Mouse (Mus musculus) brain, adult 10 weeks (tissue): ENCODE results near the gene Olfr968. TPM values are rescaled to one million over a fixed set of nuclear protein-coding genes. Genes with fewer than 3 reads are reported as not detected.

Source experiments
- polyA plus RNA-seq: library from polyadenylated mRNA; stranded (reverse); fragments of 350-450 nt; fragmentation: Illumina TruSeq; extraction: RNeasy Lipid Tissue Mini Kit (QIAGEN cat#74804); gene quantifications from one replicate; pipeline ENCODE4 v1.2.3, GENCODE M21; 2015; ENCODE audit warnings: low read depth, low replicate concordance

Olfr968 gene
- polyA plus RNA-seq: not detected

GRCm38 (mm10) chr9:39783153-39783552 lies at the start of gene Olfr968:
Olfr968 (minus strand) TSS chr9:39783253.

GRCm38 (mm10) chr9:39808560-39808959 lies 25.5 kb upstream of the Olfr968 start, which contains the start of gene Olfr970:
Olfr970 (plus strand) TSS chr9:39808860.

GRCm38 (mm10) chr9:39790558-39790957 lies 7.5 kb upstream of the Olfr968 start, which contains the start of gene Olfr969:
Olfr969 (plus strand) TSS chr9:39790945.

GRCm38 (mm10) chr9:39745949-39746348 lies 37.1 kb downstream of the Olfr968 start, which contains the start of gene Olfr967:
Olfr967 (plus strand) TSS chr9:39746249.

GRCm38 (mm10) chr9:39730678-39731077 lies 52.4 kb downstream of the Olfr968 start, which contains the start of gene Olfr150:
Olfr150 (plus strand) TSS chr9:39730978.

Other genes with a start within 250 kb of the Olfr968 start
- gene Olfr958, start 229.2 kb downstream of the Olfr968 start, polyA plus RNA-seq: not detected
- not detected for gene Olfr959, start 207.7 kb downstream of the Olfr968 start, polyA plus RNA-seq
- 10.0 TPM for gene AW551984, start 178.8 kb downstream of the Olfr968 start, polyA plus RNA-seq
- not detected for gene Olfr148, start 172.6 kb downstream of the Olfr968 start, polyA plus RNA-seq
- gene Olfr960, start 161.9 kb downstream of the Olfr968 start, polyA plus RNA-seq: not detected
- gene Olfr961, start 138.2 kb downstream of the Olfr968 start, polyA plus RNA-seq: not detected
- gene Olfr963, start 116.0 kb downstream of the Olfr968 start, polyA plus RNA-seq: not detected
- not detected for gene Olfr149, start 76.1 kb downstream of the Olfr968 start, polyA plus RNA-seq
- not detected for gene Olfr965, start 71.9 kb downstream of the Olfr968 start, polyA plus RNA-seq
- gene Olfr150, start 52.3 kb downstream of the Olfr968 start, polyA plus RNA-seq: not detected
- gene Olfr967, start 37.0 kb downstream of the Olfr968 start, polyA plus RNA-seq: not detected
- not detected for gene Olfr969, start 7.7 kb upstream of the Olfr968 start, polyA plus RNA-seq
- not detected for gene Olfr970, start 25.6 kb upstream of the Olfr968 start, polyA plus RNA-seq
- not detected for gene Olfr971, start 53.6 kb upstream of the Olfr968 start, polyA plus RNA-seq
- not detected for gene Olfr972, start 83.2 kb upstream of the Olfr968 start, polyA plus RNA-seq
- not detected for gene Olfr229, start 124.1 kb upstream of the Olfr968 start, polyA plus RNA-seq
- not detected for gene Olfr974, start 154.2 kb upstream of the Olfr968 start, polyA plus RNA-seq
- not detected for gene Olfr975, start 168.8 kb upstream of the Olfr968 start, polyA plus RNA-seq
- not detected for gene Olfr976, start 177.9 kb upstream of the Olfr968 start, polyA plus RNA-seq
- not detected for gene Olfr978, start 208.9 kb upstream of the Olfr968 start, polyA plus RNA-seq
- gene Olfr979, start 220.2 kb upstream of the Olfr968 start, polyA plus RNA-seq: not detected
- gene Olfr980, start 226.3 kb upstream of the Olfr968 start, polyA plus RNA-seq: not detected
- not detected for gene Olfr981, start 238.2 kb upstream of the Olfr968 start, polyA plus RNA-seq